Mouse (Mus musculus) ES-Bruce4 (cell line): ENCODE results near the gene Klf13.

ENCODE experiments used
- EP300 ChIP-seq: IDR thresholded peaks from 2 replicates; pipeline ENCODE4 v1.6.1; 2011; ENCODE audit warnings: low read depth, low read length; ENCODE audit not compliant: insufficient read depth
- POLR2A ChIP-seq: IDR thresholded peaks from one replicate; pipeline ENCODE4 v1.8.1; 2011; ENCODE audit warnings: low read length; ENCODE audit not compliant: insufficient read depth

DNA sequence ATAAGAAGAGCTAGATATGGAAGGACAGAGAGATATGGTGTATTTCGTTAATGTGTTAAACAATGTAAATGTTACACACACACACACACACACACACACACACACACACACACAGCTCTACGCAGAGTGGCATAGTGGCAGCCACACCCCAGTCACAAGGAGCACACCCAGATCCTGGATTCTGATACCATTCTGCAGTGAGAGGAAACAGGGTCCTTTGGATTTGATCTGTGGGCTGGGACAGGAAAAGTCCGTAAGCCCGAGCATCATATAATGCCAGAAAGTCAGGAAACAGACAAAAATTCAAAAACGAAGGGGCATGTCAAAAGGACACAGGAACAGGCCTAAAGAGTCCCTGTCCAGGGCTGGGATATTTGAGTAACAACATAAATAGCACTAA, 33.1 kb downstream of the Klf13 start:
- TF ChIP-seq POLR2A (no peak), EP300 (no peak)
